ENCODE assay signal across 8 mouse cellular contexts in genomic region chr5:77217724-77218123, GRCm38 (mm10). TPM values are rescaled to one million over a fixed set of nuclear protein-coding genes. Genes with fewer than 3 reads are reported as not detected.
A peak's percentile ranks its signal among the peaks of the same experiment; 100 is the strongest.
DNase-seq lines count a peak whose midpoint lies in the region; ATAC-seq lines count a peak whose summit lies in the region.

No protein-coding gene starts in this region.

- H3K4me3 ChIP-seq in heart, embryonic 11.5 days (ENCODE audit: low read depth, low read length), result no peak overlapping the region
- H3K4me3 ChIP-seq in limb, embryonic 13.5 days, result no peak overlapping the region

- H3K4me1 ChIP-seq in heart, embryonic 11.5 days (ENCODE audit: control insufficient read depth, insufficient read depth, low read length), result no peaks in the 10 kb centered on the region
- no peaks in the 10 kb centered on the region for H3K4me1 ChIP-seq in limb, embryonic 13.5 days

- 17% methylated on average over 2 of the region's 2 CpGs for WGBS in heart, embryonic 11.5 days (ENCODE audit: insufficient replicate concordance)
- WGBS in limb, embryonic 13.5 days, result 19% methylated on average over 2 of the region's 2 CpGs

- no peaks in the 10 kb centered on the region for H3K9me3 ChIP-seq in heart, embryonic 11.5 days (replicated peaks; ENCODE audit: control insufficient read depth, low read length)
- H3K9me3 ChIP-seq in limb, embryonic 13.5 days, result no peaks in the 10 kb centered on the region

- peak overlapping the region; percentile 39; the same call in 1 of the 2 replicates for H3K4me2 ChIP-seq in heart, embryonic 11.5 days
- H3K4me2 ChIP-seq in limb, embryonic 13.5 days (replicated peaks), result peak overlapping the region; percentile 42; the same call in 1 of the 2 replicates

- no peak overlapping the region for H3K9ac ChIP-seq in heart, embryonic 11.5 days (ENCODE audit: low read depth, low read length)
- no peak overlapping the region for H3K9ac ChIP-seq in limb, embryonic 13.5 days

- ATAC-seq in heart, embryonic 11.5 days (replicated peaks; ENCODE audit: insufficient number of reproducible peaks, low FRiP score, low TSS enrichment), result no peak; the same call in 1 of the 2 replicates
- ATAC-seq in limb, embryonic 13.5 days (ENCODE audit: low FRiP score, low read depth), result peak; percentile 68; the same call in 1 of the 2 replicates

- H3K27ac ChIP-seq in heart, embryonic 11.5 days (ENCODE audit: low read depth, low read length), result no peak overlapping the region
- no peak overlapping the region for H3K27ac ChIP-seq in limb, embryonic 13.5 days

- intact Hi-C loops in left cerebral cortex, postnatal 36 days (cut with DNase I), result loop anchor here (5.0 kb wide), 1 partner anchor 220 kb away; no protein-coding TSS in a partner anchor

- no peaks in the 10 kb centered on the region for H3K36me3 ChIP-seq in heart, embryonic 11.5 days (ENCODE audit: control insufficient read depth, insufficient read depth, low read length)
- H3K36me3 ChIP-seq in limb, embryonic 13.5 days, result no peaks in the 10 kb centered on the region

- DNase-seq in heart, adult 8-10 months (ENCODE audit: low spot score), result no peak
- DNase-seq in retina, postnatal 1 day, result peak; percentile 26
- DNase-seq in retina, embryonic 14.5 days (ENCODE audit: low spot score), result no peak
- no peak for DNase-seq in right cerebral cortex, postnatal 14 days
- no peak for DNase-seq in left cerebral cortex, postnatal 36 days (ENCODE audit: low spot score in 2 of 2)
- no peak for DNase-seq in yolk sac, embryonic 10.5 days (ENCODE audit: low spot score)

- H3K27me3 ChIP-seq in heart, embryonic 11.5 days (ENCODE audit: control insufficient read depth, insufficient read depth, low read length), result peaks cover 2% of the 10 kb centered on the region; the same call in 1 of the 2 replicates
- no peaks in the 10 kb centered on the region for H3K27me3 ChIP-seq in limb, embryonic 13.5 days

RNA-seq across cellular contexts. Expression of gene Spink2, which starts 6.5 kb away (rescaled TPM):
- 7.3 and 9.1 TPM in 2 replicates for polyA plus RNA-seq in heart, embryonic 11.5 days (2014; fragmentation: Nextera tagmentation; extraction: Ambion mirVana)
- total RNA-seq in heart, adult 8-10 months (2022), result not detected
- polyA plus RNA-seq in limb, embryonic 13.5 days (2015; fragmentation: Nextera tagmentation; extraction: Ambion mirVana), result 1.4 and 1.9 TPM in 2 replicates
- not detected for total RNA-seq in left cerebral cortex, postnatal 36 days (2021)

RNA-seq across cellular contexts. Expression of gene Rest, which starts 47.6 kb away (rescaled TPM):
- 28.9 and 29.0 TPM in 2 replicates for polyA plus RNA-seq in heart, embryonic 11.5 days (2014; fragmentation: Nextera tagmentation; extraction: Ambion mirVana)
- total RNA-seq in heart, adult 8-10 months (2022), result 10 to 100 TPM; 13.2 to 14.9 (median 14.3) TPM
- polyA plus RNA-seq in limb, embryonic 13.5 days (2015; fragmentation: Nextera tagmentation; extraction: Ambion mirVana), result 56.2 and 57.2 TPM in 2 replicates
- total RNA-seq in left cerebral cortex, postnatal 36 days (2021), result 1 to 10 TPM; 3.4 to 3.6 TPM
